Mouse (Mus musculus) neural tube, embryonic 14.5 days (tissue): ENCODE results near the gene Glrx5. TPM values are rescaled to one million over a fixed set of nuclear protein-coding genes. Genes with fewer than 3 reads are reported as not detected.

Source experiments
- ATAC-seq: fragments of 200-750 bp; cut with Nextera tagmentation; 2 replicates; pipeline ENCODE4 v1.8.0; 2017; ENCODE audit warnings: low read depth, mild to moderate bottlenecking, moderate TSS enrichment, moderate library complexity
- H3K27ac ChIP-seq: fragments of 300-500 bp; sonication (generic); 2 replicates; pipeline ENCODE4 v1.5.1; 2014; ENCODE audit warnings: low read depth, mild to moderate bottlenecking, control low read depth, low read length, moderate library complexity, mixed read lengths
- H3K27me3 ChIP-seq: fragments of 300-500 bp; sonication (generic); 2 replicates; pipeline ENCODE4 v1.6.1; 2014; ENCODE audit warnings: low read length; ENCODE audit not compliant: control insufficient read depth, insufficient read depth
- H3K36me3 ChIP-seq: fragments of 300-500 bp; sonication (generic); 2 replicates; pipeline ENCODE4 v1.6.1; 2014; ENCODE audit warnings: low read length, mixed read lengths; ENCODE audit not compliant: control insufficient read depth, insufficient read depth
- H3K4me1 ChIP-seq: fragments of 300-500 bp; sonication (generic); 2 replicates; pipeline ENCODE4 v1.6.1; 2014; ENCODE audit warnings: low read length; ENCODE audit not compliant: control insufficient read depth, insufficient read depth
- H3K4me2 ChIP-seq: fragments of 300-500 bp; sonication (generic); 2 replicates; pipeline ENCODE4 v1.6.1; 2014; ENCODE audit warnings: mild to moderate bottlenecking, low read depth, low read length, control low read depth
- H3K4me3 ChIP-seq: fragments of 300-500 bp; sonication (generic); 2 replicates; pipeline ENCODE4 v1.5.1; 2014; ENCODE audit warnings: low read depth, low read length, control low read depth, mixed read lengths
- H3K9ac ChIP-seq: fragments of 300-500 bp; sonication (generic); replicated peaks from 2 replicates; pipeline ENCODE4 v1.6.1; 2014; ENCODE audit warnings: low read depth, mild to moderate bottlenecking, control low read depth, low read length, mixed read lengths
- H3K9me3 ChIP-seq: fragments of 300-500 bp; sonication (generic); 2 replicates; pipeline ENCODE4 v1.6.1; 2016; ENCODE audit warnings: low read length; ENCODE audit not compliant: control insufficient read depth
- WGBS: fragments of 180-500 bp; shearing (Covaris S2); extraction: QIAGEN DNeasy Blood & Tissue Kit; methylation state at CpG from one replicate; pipeline ENCODE4 v1.1.7; 2014; 5-methylcytosine and 5-hydroxymethylcytosine counted together
- microRNA-seq: library from miRNA; unstranded; fragments of <30 nt; microRNA quantifications from one replicate; pipeline ENCODE4, GENCODE M21; 2016
- polyA plus RNA-seq: library from polyadenylated mRNA; unstranded; fragments of >200 nt; fragmentation: Nextera tagmentation; extraction: Ambion mirVana; gene quantifications from 2 replicates; pipeline ENCODE4 v1.2.1, GENCODE M21; 2014

Gene Glrx5
- polyA plus RNA-seq, 1 experiment from 2014 or later: 200 TPM

DNA sequence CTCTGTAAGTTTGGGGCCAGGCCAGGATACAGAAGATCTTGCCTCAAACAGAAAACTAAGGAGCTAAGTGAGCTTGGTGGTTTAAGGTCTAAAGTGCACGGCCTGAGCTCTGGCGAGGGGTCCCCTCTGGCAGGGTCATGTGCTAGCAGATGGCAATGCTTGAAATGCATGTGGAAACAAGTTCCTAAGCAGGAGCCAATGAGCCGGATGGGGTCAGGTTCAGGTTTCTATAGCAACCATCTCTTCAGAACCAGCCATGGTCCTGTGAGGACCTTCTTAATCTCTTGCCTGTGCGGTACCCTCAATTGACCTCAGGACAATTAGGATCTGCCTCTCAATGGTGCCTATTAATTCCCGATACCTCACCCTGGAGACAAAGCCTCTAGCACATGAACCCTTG is 56.7 kb downstream of the Glrx5 start:
- no peak overlapping the region for H3K4me3 ChIP-seq
- H3K36me3 ChIP-seq: no peaks in the 10 kb centered on the region
- H3K27me3 ChIP-seq: no peaks in the 10 kb centered on the region
- WGBS: 32% methylated on average over 5 of the region's 5 CpGs
- no peak overlapping the region for H3K4me2 ChIP-seq
- peaks cover 12% of the 10 kb centered on the region; the same call in 1 of the 2 replicates for H3K4me1 ChIP-seq
- H3K9me3 ChIP-seq: no peaks in the 10 kb centered on the region
- no peak overlapping the region for H3K27ac ChIP-seq
- ATAC-seq: no peak
- no peak overlapping the region for H3K9ac ChIP-seq

DNA sequence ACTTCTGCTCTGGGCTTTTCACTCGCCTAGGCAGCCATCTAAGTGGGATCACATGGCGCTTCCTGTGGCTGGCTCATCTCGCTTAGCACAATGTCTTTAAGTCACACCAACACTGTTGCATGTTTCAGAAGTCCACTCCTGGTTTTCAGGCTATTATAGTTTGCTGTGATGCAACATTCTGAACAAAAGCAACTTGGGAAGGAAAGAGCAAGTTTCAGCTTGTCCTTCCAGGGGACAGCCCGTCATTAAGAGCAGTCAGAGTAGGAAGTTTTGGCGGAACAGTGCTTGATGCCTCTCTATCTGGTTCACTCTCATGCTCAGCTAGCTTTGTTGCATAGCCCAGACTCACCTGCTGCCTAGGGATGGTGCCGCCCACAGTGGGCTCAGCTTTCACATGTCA is 59.1 kb downstream of the Glrx5 start:
- Histone ChIP-seq H3K9ac (no peak overlapping the region), H3K27me3 (no peaks in the 10 kb centered on the region), H3K4me3 (no peak overlapping the region), H3K9me3 (no peaks in the 10 kb centered on the region), H3K27ac (no peak overlapping the region), H3K4me2 (no peak overlapping the region), H3K4me1 (peaks cover 12% of the 10 kb centered on the region; the same call in 1 of the 2 replicates), H3K36me3 (no peaks in the 10 kb centered on the region)
- ATAC-seq: no peak
- 91% methylated on average over 6 of the region's 6 CpGs for WGBS

Small RNA genes lying within 50 kb of the gene (microRNA-seq; reads per million reads assigned to microRNA genes)
- 4.0 reads per million, percentile 6 among the genes with 10 or more reads in this experiment for gene Mir3069

Other genes with a start within 250 kb of the Glrx5 start
- 0.79 and 1.7 TPM in 2 replicates for gene Clmn, start 167.6 kb upstream of the Glrx5 start, polyA plus RNA-seq
- 0.23 and 0.26 TPM in 2 replicates for gene Syne3, start 22.9 kb upstream of the Glrx5 start, polyA plus RNA-seq
- not detected in 2 replicates for gene Tcl1b2, start 113.3 kb downstream of the Glrx5 start, polyA plus RNA-seq
- not detected in 2 replicates for gene Tcl1b1, start 127.0 kb downstream of the Glrx5 start, polyA plus RNA-seq
- not detected in 2 replicates for gene Tcl1b5, start 143.7 kb downstream of the Glrx5 start, polyA plus RNA-seq
- gene Tcl1b3, start 158.4 kb downstream of the Glrx5 start, polyA plus RNA-seq: not detected in 2 replicates
- not detected in 2 replicates for gene Tcl1b4, start 169.3 kb downstream of the Glrx5 start, polyA plus RNA-seq
- gene Tcl1, start 190.1 kb downstream of the Glrx5 start, polyA plus RNA-seq: not detected in 2 replicates